Mouse (Mus musculus) adrenal gland, adult 2 months (tissue): ENCODE measurements around the gene Rnf150. TPM values are rescaled to one million over a fixed set of nuclear protein-coding genes. Genes with fewer than 3 reads are reported as not detected.
"Not testable (repeated sequence)": the region's sequence is repeated elsewhere in the genome, so short reads cannot be mapped to it uniquely, and the experiment has no call there.

Experiments used
- DNase-seq: peaks from one replicate; pipeline ENCODE4 v3.0.0; 2021
- polyA plus RNA-seq: library from polyadenylated mRNA; depleted of rRNA; stranded (reverse); fragments of >200 nt; gene quantifications from 2 replicates; pipeline ENCODE4 v1.2.3, GENCODE M21; 2012
- total RNA-seq, 2 experiments: library from RNA; stranded (reverse); gene quantifications; 2 replicates each; pipeline ENCODE4 v1.2.3; 2021

Rnf150 gene
- total and polyA plus RNA-seq, 3 experiments = 3.4 to 14.8 (median 13.5) TPM

DNA sequence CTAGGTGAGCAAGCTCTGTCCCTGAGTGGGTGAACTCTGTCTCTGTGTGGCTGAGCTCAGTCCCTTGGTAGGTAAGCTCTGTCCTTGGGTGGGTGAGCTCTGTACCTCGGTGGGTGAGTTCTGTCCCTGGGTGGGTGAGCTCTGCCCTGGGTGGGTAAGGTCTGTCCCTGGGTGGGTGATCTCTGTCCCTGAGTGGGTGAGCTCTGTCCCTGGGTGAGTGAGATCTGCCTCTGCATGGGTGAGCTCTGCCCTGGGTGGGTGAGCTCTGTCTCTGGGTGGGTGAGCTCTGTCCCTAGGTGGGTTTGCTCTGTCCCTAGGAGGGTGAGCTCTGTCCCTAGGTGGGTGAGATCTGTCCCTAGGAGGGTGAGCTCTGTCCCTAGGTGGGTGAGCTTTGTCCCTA, 213.5 kb downstream of the Rnf150 start:
- DNase-seq = no peak

- no peak for DNase-seq
These were observed 214.2 kb downstream of the Rnf150 start for GRCm38 (mm10) chr8:83077329-83077728.

- no peak for DNase-seq
These were observed 215.8 kb downstream of the Rnf150 start for GRCm38 (mm10) chr8:83078701-83079533.

GRCm38 (mm10) chr8:83079534-83079844, 216.3 kb downstream of the Rnf150 start:
- no peak for DNase-seq

DNA sequence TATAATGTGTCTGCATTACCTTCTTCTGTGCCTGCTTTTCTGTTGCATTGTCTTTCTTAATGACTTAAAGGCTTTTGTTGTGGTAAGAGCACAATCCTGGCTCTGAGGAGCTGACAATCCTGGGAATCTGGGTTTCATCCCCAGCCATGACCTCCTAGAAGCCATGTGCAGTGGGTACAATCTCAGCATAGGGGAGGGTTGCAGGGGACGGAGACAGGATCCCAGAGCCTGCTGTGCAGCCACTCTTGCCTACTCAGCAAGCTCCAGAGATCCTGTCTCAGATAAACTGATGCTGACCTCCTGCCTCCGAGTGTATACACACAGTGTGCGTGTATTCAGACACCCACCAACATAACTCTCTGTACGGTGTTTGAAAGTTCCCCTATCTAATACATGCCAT, 218.1 kb downstream of the Rnf150 start:
- no peak for DNase-seq

DNA sequence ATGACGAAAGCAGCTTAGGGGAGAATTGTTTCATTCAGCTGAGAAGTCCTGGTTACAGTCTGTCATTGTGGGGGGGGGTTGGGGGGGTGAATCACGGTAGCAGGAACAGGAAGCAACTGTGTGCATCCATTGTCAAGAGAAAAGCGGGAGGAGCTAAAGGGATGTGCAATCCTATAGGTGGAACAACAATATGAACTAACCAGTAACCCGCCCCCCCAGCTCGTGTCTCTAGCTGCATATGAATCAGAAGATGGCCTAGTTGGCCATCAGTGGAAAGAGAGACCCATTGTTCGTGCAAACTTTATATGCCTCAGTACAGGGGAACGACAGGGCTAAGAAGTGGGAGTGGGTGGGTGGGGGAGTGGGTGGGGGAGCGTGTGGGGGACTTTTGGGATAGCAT, 218.7 kb downstream of the Rnf150 start:
- not testable (repeated sequence) for DNase-seq

GRCm38 (mm10) chr8:83082251-83082650, 219.1 kb downstream of the Rnf150 start:
- DNase-seq = no peak

GRCm38 (mm10) chr8:83083452-83083851, 220.3 kb downstream of the Rnf150 start:
- DNase-seq = peak; percentile 36

- DNase-seq = no peak
These were observed 222.4 kb downstream of the Rnf150 start for GRCm38 (mm10) chr8:83085581-83085980.

DNA sequence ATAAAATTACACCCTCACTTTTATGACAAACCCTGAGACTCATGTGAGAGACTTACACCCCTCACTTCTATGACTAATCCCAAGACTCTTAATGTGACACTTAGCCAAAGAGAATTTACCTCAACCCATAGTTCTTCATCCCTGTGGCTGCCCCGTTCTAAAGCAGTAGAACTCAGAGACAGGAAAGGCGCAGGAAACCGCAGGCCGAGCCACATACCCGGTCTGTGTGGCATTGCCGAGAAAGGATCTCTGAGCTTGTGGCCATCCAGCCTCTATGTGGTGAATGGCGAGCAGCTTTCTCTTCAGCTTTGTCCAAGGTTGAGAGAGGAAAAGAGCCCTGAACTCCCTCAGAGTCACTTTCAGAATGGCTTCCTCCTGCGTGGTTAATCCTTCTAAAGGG, 223.5 kb downstream of the Rnf150 start:
- peak; percentile 25 for DNase-seq

GRCm38 (mm10) chr8:83087604-83088003, 224.4 kb downstream of the Rnf150 start:
- no peak for DNase-seq

- DNase-seq = no peak
These were observed 225.0 kb downstream of the Rnf150 start for GRCm38 (mm10) chr8:83088156-83088555.

DNA sequence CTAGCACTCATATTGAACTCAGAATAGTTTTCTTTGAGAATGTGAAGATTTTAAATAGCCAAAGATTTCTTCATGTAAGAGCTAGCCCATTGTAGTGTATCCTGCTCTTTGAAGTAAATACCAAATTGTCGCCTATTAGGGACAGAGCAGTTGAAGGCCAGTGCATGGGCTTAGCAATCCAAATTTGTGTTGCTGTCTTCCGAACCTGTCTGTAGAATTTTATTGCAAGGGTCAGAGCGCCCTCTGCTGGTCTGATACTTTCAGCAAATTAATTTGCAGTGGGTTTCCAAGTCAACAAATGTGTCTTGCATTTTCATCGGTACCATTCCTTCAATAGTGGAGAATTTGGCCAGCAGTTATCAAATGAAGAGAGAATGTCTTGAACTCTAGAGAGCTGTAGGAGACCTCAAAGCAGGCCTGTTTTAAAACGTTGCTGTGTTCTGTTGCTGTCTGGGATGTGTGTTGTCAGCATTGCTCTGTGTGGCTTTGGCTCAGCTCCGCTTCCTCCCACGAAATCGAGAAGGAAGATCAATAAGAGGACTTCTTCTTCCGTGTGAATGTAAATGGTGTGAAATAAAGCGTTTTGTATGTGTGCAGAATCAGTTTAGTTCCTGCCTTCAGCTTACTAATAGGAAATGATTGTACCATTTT, 226.3 kb downstream of the Rnf150 start:
- peak; percentile 85 for DNase-seq

- DNase-seq = no peak
These were observed 227.3 kb downstream of the Rnf150 start for GRCm38 (mm10) chr8:83090446-83090845.

DNA sequence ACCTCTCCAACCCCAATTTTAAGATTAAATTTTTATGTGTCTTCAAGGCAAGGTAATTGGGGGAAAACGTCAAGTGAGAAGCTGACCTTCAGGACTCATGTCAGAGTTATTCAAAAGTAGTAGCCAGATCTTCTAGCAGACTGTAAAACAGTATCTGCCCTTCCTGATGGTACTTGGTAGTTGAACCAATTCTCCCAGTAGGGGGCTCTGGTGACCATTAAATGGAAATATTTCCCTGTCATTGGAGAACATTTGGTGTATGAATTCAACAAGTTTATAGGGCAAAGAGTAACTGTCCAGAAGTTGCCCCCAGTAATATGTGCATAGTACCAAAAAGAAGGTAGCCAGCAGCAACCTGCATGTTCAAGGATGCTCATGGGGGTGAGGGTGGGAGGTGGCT, 236.9 kb downstream of the Rnf150 start:
- DNase-seq = peak; percentile 34

DNA sequence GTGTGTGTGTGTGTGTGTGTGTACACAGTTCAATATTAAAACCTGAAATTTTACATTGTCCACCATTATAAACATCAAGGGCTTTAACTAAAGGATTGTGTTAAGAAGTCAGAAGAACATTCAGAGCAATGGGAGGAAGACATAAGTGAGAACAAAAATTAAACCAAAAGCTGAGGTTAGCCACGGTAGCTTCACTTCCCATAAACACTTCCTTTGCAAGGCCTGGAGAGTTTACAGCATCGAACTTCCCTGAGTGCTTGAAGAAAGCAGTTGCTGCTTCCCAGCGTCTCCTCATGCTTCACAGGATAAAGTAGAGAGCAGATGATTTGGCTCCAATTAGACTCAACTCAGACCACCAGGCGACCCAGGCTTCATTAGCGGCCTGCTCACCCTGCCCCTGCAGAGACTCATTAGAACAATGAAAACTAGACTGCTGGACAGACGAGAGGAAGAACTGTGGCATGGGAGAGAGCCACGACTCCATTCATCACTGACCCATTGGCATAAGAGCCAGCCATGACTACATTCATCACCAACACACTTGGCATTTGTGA, 239.9 kb downstream of the Rnf150 start:
- DNase-seq = no peak

- DNase-seq = no peak
These were observed 240.8 kb downstream of the Rnf150 start for GRCm38 (mm10) chr8:83103968-83104367.

DNA sequence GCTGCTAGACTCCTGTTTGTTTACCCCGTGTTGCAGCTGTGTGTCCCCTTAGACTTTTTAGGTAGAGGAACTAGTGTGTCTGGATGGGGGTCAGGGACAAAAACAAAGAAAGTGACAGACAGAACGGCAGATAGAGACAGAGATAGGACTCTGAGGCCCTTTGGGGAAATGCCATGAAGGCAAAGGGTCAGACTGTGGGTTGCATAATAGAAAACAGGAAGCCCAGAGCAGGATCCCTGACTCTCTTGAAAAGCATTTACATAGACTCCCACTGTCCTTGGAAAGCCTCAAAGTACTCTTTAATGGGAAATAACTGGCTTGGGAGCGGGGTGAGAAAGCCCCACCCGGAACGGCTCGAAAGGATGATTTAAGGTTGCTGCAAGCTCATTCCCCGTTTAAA, 246.6 kb downstream of the Rnf150 start:
- no peak for DNase-seq

GRCm38 (mm10) chr8:83110177-83110576, 247.0 kb downstream of the Rnf150 start:
- DNase-seq = no peak

DNA sequence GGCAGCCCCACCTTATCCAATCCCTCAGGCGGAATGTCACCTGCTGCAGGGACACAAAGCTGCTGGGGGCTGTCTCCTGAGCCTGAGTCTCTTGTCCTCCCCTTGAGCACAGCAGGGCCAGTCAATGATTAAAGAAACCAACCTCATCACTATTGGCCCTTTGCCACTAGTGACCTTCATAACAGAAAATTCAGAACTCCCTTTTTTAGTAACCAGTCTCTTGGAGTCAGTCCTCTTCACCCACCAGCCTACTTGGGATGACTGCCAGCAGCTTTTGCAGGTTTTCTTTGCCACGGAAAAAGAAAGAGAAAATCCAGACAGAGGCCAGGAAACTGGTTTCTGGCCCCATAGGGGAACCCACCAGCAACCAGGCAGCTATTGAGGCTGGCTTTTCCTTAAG, 271.9 kb downstream of the Rnf150 start:
- DNase-seq = peak; percentile 48

- DNase-seq = no peak
These were observed 276.9 kb downstream of the Rnf150 start for GRCm38 (mm10) chr8:83140068-83140467.

GRCm38 (mm10) chr8:83140701-83141111, 277.6 kb downstream of the Rnf150 start:
- no peak for DNase-seq
